In genomic region chr1:161877580-161878142, GRCm38 (mm10) we compare ENCODE assay signal across 8 mouse cellular contexts. TPM values are rescaled to one million over a fixed set of nuclear protein-coding genes. Genes with fewer than 3 reads are reported as not detected.
DNase-seq lines count a peak whose midpoint lies in the region; ATAC-seq and TF ChIP-seq lines count a peak whose summit lies in the region.

No protein-coding gene starts in this region.

- peak overlapping the region; percentile 76; the same call in 1 of the 2 replicates for H3K27ac ChIP-seq in kidney, embryonic 14.5 days (ENCODE audit: low read depth, low read length)
- peak overlapping the region; percentile 98 for H3K27ac ChIP-seq in forebrain, embryonic 10.5 days
- peak overlapping the region; percentile 88 for H3K27ac ChIP-seq in limb, embryonic 13.5 days
- peak overlapping the region; percentile 75 for H3K27ac ChIP-seq in stomach, embryonic 16.5 days (ENCODE audit: low read length)

- peak overlapping the region; percentile 68 for H3K4me3 ChIP-seq in kidney, embryonic 14.5 days (ENCODE audit: low read length)
- peak overlapping the region; percentile 96 for H3K4me3 ChIP-seq in G1E (ENCODE audit: low read depth, low read length)
- peak overlapping the region; percentile 83 for H3K4me3 ChIP-seq in forebrain, embryonic 10.5 days
- H3K4me3 ChIP-seq in limb, embryonic 13.5 days: peak overlapping the region; percentile 91
- H3K4me3 ChIP-seq in stomach, embryonic 16.5 days (replicated peaks; ENCODE audit: low read length): peak overlapping the region; percentile 90

- no peak for ATAC-seq in kidney, embryonic 14.5 days (ENCODE audit: low FRiP score, low TSS enrichment)
- ATAC-seq in G1E (ENCODE audit: extremely low read depth, insufficient number of reproducible peaks, low FRiP score, poor library complexity, severe bottlenecking): no peak
- no peak for ATAC-seq in limb, embryonic 13.5 days (ENCODE audit: low FRiP score, low read depth)
- ATAC-seq in stomach, embryonic 16.5 days (ENCODE audit: insufficient read depth, low FRiP score): no peak

- no peaks in the 10 kb centered on the region for H3K9me3 ChIP-seq in kidney, embryonic 14.5 days (ENCODE audit: control insufficient read depth, low read length)
- no peaks in the 10 kb centered on the region for H3K9me3 ChIP-seq in G1E (replicated peaks)
- H3K9me3 ChIP-seq in forebrain, embryonic 10.5 days: no peaks in the 10 kb centered on the region
- no peaks in the 10 kb centered on the region for H3K9me3 ChIP-seq in limb, embryonic 13.5 days
- H3K9me3 ChIP-seq in stomach, embryonic 16.5 days (replicated peaks; ENCODE audit: control insufficient read depth, low read length): no peaks in the 10 kb centered on the region

- no peak for DNase-seq in kidney, adult 9 months
- no peak for DNase-seq in G1E (ENCODE audit: low spot score)
- peak; percentile 17 for DNase-seq in forebrain, embryonic 10.5 days (ENCODE audit: extremely low spot score, low spot score)
- DNase-seq in ovary, postnatal 10 days (ENCODE audit: low spot score): no peak
- no peak for DNase-seq in spleen, adult 12 weeks (ENCODE audit: low spot score)

- peaks cover 16% of the 10 kb centered on the region; the same call in 1 of the 2 replicates for H3K4me1 ChIP-seq in kidney, embryonic 14.5 days (ENCODE audit: control insufficient read depth, insufficient read depth, low read length)
- peaks cover 27% of the 10 kb centered on the region for H3K4me1 ChIP-seq in G1E (ENCODE audit: insufficient read depth, low read depth, low read length)
- peaks cover 28% of the 10 kb centered on the region for H3K4me1 ChIP-seq in forebrain, embryonic 10.5 days
- peaks cover 27% of the 10 kb centered on the region for H3K4me1 ChIP-seq in limb, embryonic 13.5 days
- H3K4me1 ChIP-seq in stomach, embryonic 16.5 days (ENCODE audit: control insufficient read depth, insufficient read depth, low read length): peaks cover 14% of the 10 kb centered on the region; the same call in 1 of the 2 replicates

- WGBS in kidney, embryonic 14.5 days: 10% methylated on average over 5 of the region's 5 CpGs
- whole genome bisulfite sequencing in forebrain, embryonic 10.5 days: 20% methylated on average over 5 of the region's 5 CpGs
- WGBS in limb, embryonic 13.5 days: 19% methylated on average over 5 of the region's 5 CpGs
- 18% methylated on average over 5 of the region's 5 CpGs for WGBS in stomach, embryonic 16.5 days

- peak overlapping the region; percentile 48 for H3K4me2 ChIP-seq in kidney, embryonic 14.5 days (replicated peaks; ENCODE audit: low read depth, low read length)
- H3K4me2 ChIP-seq in limb, embryonic 13.5 days (replicated peaks): peak overlapping the region; percentile 67
- peak overlapping the region; percentile 59 for H3K4me2 ChIP-seq in stomach, embryonic 16.5 days (ENCODE audit: low read depth, low read length)

- no peak for TF ChIP-seq CTCF in G1E (IDR thresholded peaks at IDR 0.05; ENCODE audit: low read depth, low read length)

- no peaks in the 10 kb centered on the region for H3K36me3 ChIP-seq in kidney, embryonic 14.5 days (ENCODE audit: control insufficient read depth, insufficient read depth, low read length)
- peaks cover 2% of the 10 kb centered on the region for H3K36me3 ChIP-seq in G1E (replicated peaks)
- H3K36me3 ChIP-seq in forebrain, embryonic 10.5 days (replicated peaks): no peaks in the 10 kb centered on the region
- H3K36me3 ChIP-seq in limb, embryonic 13.5 days: no peaks in the 10 kb centered on the region
- H3K36me3 ChIP-seq in stomach, embryonic 16.5 days (ENCODE audit: control insufficient read depth, insufficient read depth, low read length): no peaks in the 10 kb centered on the region

- no peaks in the 10 kb centered on the region for H3K27me3 ChIP-seq in kidney, embryonic 14.5 days (ENCODE audit: control insufficient read depth, insufficient read depth, low read length)
- H3K27me3 ChIP-seq in G1E (ENCODE audit: insufficient read depth, low read length): no peaks in the 10 kb centered on the region
- H3K27me3 ChIP-seq in forebrain, embryonic 10.5 days (ENCODE audit: poor library complexity, severe bottlenecking): no peaks in the 10 kb centered on the region
- H3K27me3 ChIP-seq in limb, embryonic 13.5 days: no peaks in the 10 kb centered on the region
- no peaks in the 10 kb centered on the region for H3K27me3 ChIP-seq in stomach, embryonic 16.5 days (ENCODE audit: control insufficient read depth, insufficient read depth, low read length)

- peak overlapping the region; percentile 37 for H3K9ac ChIP-seq in kidney, embryonic 14.5 days (ENCODE audit: low read depth, low read length)
- peak overlapping the region; percentile 60 for H3K9ac ChIP-seq in limb, embryonic 13.5 days
- H3K9ac ChIP-seq in stomach, embryonic 16.5 days (ENCODE audit: low read length): peak overlapping the region; percentile 69

RNA-seq across cellular contexts. Expression of gene Suco, which starts 1.2 kb away (rescaled TPM):
- polyA plus RNA-seq in kidney, embryonic 14.5 days (2014; fragmentation: Nextera tagmentation; extraction: Ambion mirVana): 20.2 and 30.6 TPM in 2 replicates
- 74.9 and 90.6 TPM in 2 replicates for total RNA-seq in G1E (2014; fragmentation: Nextera tagmentation)
- total RNA-seq in G1E (2017): 44.7 and 58.9 TPM in 2 replicates
- polyA plus RNA-seq in G1E (2012): 1.7 and 2.0 TPM in 2 replicates
- 20.5 and 26.7 TPM in 2 replicates for polyA plus RNA-seq in forebrain, embryonic 10.5 days (2016; fragmentation: Nextera tagmentation; extraction: Ambion mirVana)
- polyA plus RNA-seq in limb, embryonic 13.5 days (2015; fragmentation: Nextera tagmentation; extraction: Ambion mirVana): 29.3 and 40.2 TPM in 2 replicates
- polyA plus RNA-seq in stomach, embryonic 16.5 days (2015; fragmentation: Nextera tagmentation; extraction: Ambion mirVana): 17.2 and 26.6 TPM in 2 replicates
